Mouse (Mus musculus) kidney, adult 10 weeks (tissue): ENCODE measurements around the gene Kcnq4. TPM values are rescaled to one million over a fixed set of nuclear protein-coding genes. Genes with fewer than 3 reads are reported as not detected.

Experiments used
- polyA plus RNA-seq: library from polyadenylated mRNA; stranded (reverse); fragments of 350-450 nt; fragmentation: Illumina TruSeq; extraction: RNeasy Lipid Tissue Mini Kit (QIAGEN cat#74804); gene quantifications from one replicate; pipeline ENCODE4 v1.2.3, GENCODE M21; 2014; ENCODE audit warnings: low read depth, low replicate concordance

The Kcnq4 gene
- polyA plus RNA-seq, result not detected

GRCm38 (mm10) chr4:120747941-120748866 lies at the start of gene Kcnq4:
Gene Kcnq4 (minus strand): TSS chr4:120748612.

GRCm38 (mm10) chr4:120666358-120667024 lies 81.9 kb downstream of the Kcnq4 start, which contains the start of gene Cited4:
Gene Cited4 (plus strand): TSS chr4:120666572.

Other genes starting within 250 kb of the Kcnq4 start
- not detected for gene Slfnl1, start 216.4 kb downstream of the Kcnq4 start, polyA plus RNA-seq
- 22.1 TPM for gene Ctps, start 178.3 kb downstream of the Kcnq4 start, polyA plus RNA-seq
- gene Gm8439, start 159.9 kb downstream of the Kcnq4 start, polyA plus RNA-seq, result not detected
- not detected for gene Cited4, start 82.0 kb downstream of the Kcnq4 start, polyA plus RNA-seq
- gene Nfyc, start 83.0 kb upstream of the Kcnq4 start, polyA plus RNA-seq, result 30.3 TPM
- gene Rims3, start 106.2 kb upstream of the Kcnq4 start, polyA plus RNA-seq, result not detected
- 5.5 TPM for gene Exo5, start 176.4 kb upstream of the Kcnq4 start, polyA plus RNA-seq
- gene Zfp69, start 203.1 kb upstream of the Kcnq4 start, polyA plus RNA-seq, result 0.53 TPM